ENCODE assay signal across 8 mouse cellular contexts in genomic region chr10:80383431-80383830, GRCm38 (mm10). TPM values are rescaled to one million over a fixed set of nuclear protein-coding genes. Genes with fewer than 3 reads are reported as not detected.
DNase-seq lines count a peak whose midpoint lies in the region; ATAC-seq and TF ChIP-seq lines count a peak whose summit lies in the region.
"Had no signal": no experiment of that assay in that cellular context is flagged by ENCODE, and none has a peak within 500 bp of the region (broad histone marks: within the 10 kb centered on the region; RNA-seq: fewer than 3 reads in every experiment).

No protein-coding gene starts in this region.

- peaks cover 56% of the 10 kb centered on the region for H3K4me1 ChIP-seq in kidney, embryonic 15.5 days
- H3K4me1 ChIP-seq in kidney, embryonic 16.5 days (ENCODE audit: insufficient read depth, low read length) = peaks cover 36% of the 10 kb centered on the region
- H3K4me1 ChIP-seq in embryonic facial prominence, embryonic 14.5 days (ENCODE audit: control insufficient read depth, insufficient read depth, low read length) = peaks cover 18% of the 10 kb centered on the region
- peaks cover 26% of the 10 kb centered on the region for H3K4me1 ChIP-seq in hindbrain, postnatal 0 days (ENCODE audit: insufficient read depth, low read length)
- peaks cover 48% of the 10 kb centered on the region for H3K4me1 ChIP-seq in neural tube, embryonic 12.5 days

- no peaks in the 10 kb centered on the region for H3K27me3 ChIP-seq in kidney, embryonic 15.5 days
- no peaks in the 10 kb centered on the region for H3K27me3 ChIP-seq in kidney, embryonic 16.5 days (ENCODE audit: insufficient read depth, low read length)
- no peaks in the 10 kb centered on the region for H3K27me3 ChIP-seq in embryonic facial prominence, embryonic 14.5 days (replicated peaks; ENCODE audit: control insufficient read depth, insufficient read depth, low read length)
- H3K27me3 ChIP-seq in hindbrain, postnatal 0 days (ENCODE audit: insufficient read depth, low read length) = no peaks in the 10 kb centered on the region
- no peaks in the 10 kb centered on the region for H3K27me3 ChIP-seq in neural tube, embryonic 12.5 days (replicated peaks)

- WGBS in kidney, embryonic 15.5 days = 54% methylated on average over 4 of the region's 4 CpGs
- WGBS in kidney, embryonic 16.5 days = 46% methylated on average over 4 of the region's 4 CpGs
- WGBS in embryonic facial prominence, embryonic 14.5 days = 72% methylated on average over 4 of the region's 4 CpGs
- 45% methylated on average over 4 of the region's 4 CpGs for WGBS in hindbrain, postnatal 0 days
- WGBS in neural tube, embryonic 12.5 days = 71% methylated on average over 4 of the region's 4 CpGs

- H3K9me3 ChIP-seq in kidney, embryonic 15.5 days (replicated peaks) = no peaks in the 10 kb centered on the region
- no peaks in the 10 kb centered on the region for H3K9me3 ChIP-seq in kidney, embryonic 16.5 days (ENCODE audit: low read length)
- H3K9me3 ChIP-seq in embryonic facial prominence, embryonic 14.5 days (ENCODE audit: control insufficient read depth, low read length) = no peaks in the 10 kb centered on the region
- no peaks in the 10 kb centered on the region for H3K9me3 ChIP-seq in hindbrain, postnatal 0 days (ENCODE audit: low read length)
- no peaks in the 10 kb centered on the region for H3K9me3 ChIP-seq in neural tube, embryonic 12.5 days

- no peak for DNase-seq in embryonic facial prominence, embryonic 14.5 days (ENCODE audit: low spot score)
- no peak for DNase-seq in hindbrain, postnatal 0 days (ENCODE audit: low spot score)
- DNase-seq in gastrocnemius, postnatal 36 days = no peak
- no peak for DNase-seq in gastrocnemius, postnatal 4 days (ENCODE audit: low spot score in 2 of 2)

- no peak overlapping the region; the same call in 1 of the 2 replicates for H3K9ac ChIP-seq in kidney, embryonic 15.5 days
- no peak overlapping the region; the same call in 1 of the 2 replicates for H3K9ac ChIP-seq in kidney, embryonic 16.5 days (replicated peaks; ENCODE audit: low read length)
- 0 out of 2 replicates have a peak overlapping the region, but pooled peaks have one; percentile 95 for H3K9ac ChIP-seq in embryonic facial prominence, embryonic 14.5 days (ENCODE audit: low read depth, low read length)
- 0 out of 2 replicates have a peak overlapping the region, but pooled peaks have one; percentile 98 for H3K9ac ChIP-seq in hindbrain, postnatal 0 days (replicated peaks; ENCODE audit: low read length)
- peak overlapping the region; percentile 99; the same call in 1 of the 2 replicates for H3K9ac ChIP-seq in neural tube, embryonic 12.5 days

- no peak overlapping the region for H3K4me3 ChIP-seq in kidney, embryonic 15.5 days (replicated peaks)
- no peak overlapping the region for H3K4me3 ChIP-seq in kidney, embryonic 16.5 days (ENCODE audit: low read length)
- no peak overlapping the region for H3K4me3 ChIP-seq in embryonic facial prominence, embryonic 14.5 days (ENCODE audit: low read depth, low read length)
- H3K4me3 ChIP-seq in hindbrain, postnatal 0 days (ENCODE audit: low read length) = peak overlapping the region; percentile 95
- peak overlapping the region; percentile 99 for H3K4me3 ChIP-seq in neural tube, embryonic 12.5 days

- peak overlapping the region; percentile 8; the same call in 1 of the 2 replicates for H3K4me2 ChIP-seq in kidney, embryonic 15.5 days
- H3K4me2 ChIP-seq in kidney, embryonic 16.5 days (replicated peaks; ENCODE audit: low read depth, low read length) = no peak overlapping the region
- H3K4me2 ChIP-seq in embryonic facial prominence, embryonic 14.5 days (ENCODE audit: low read depth, low read length) = 0 out of 2 replicates have a peak overlapping the region, but pooled peaks have one; percentile 8
- peak overlapping the region; percentile 99 for H3K4me2 ChIP-seq in hindbrain, postnatal 0 days (ENCODE audit: low read depth, low read length)
- H3K4me2 ChIP-seq in neural tube, embryonic 12.5 days (replicated peaks) = peak overlapping the region; percentile 96

- TF ChIP-seq CTCF in hindbrain, postnatal 0 days (IDR thresholded peaks at IDR 0.05; ENCODE audit: low read depth) = peak; percentile 50

- H3K36me3 ChIP-seq in kidney, embryonic 15.5 days = peaks cover 55% of the 10 kb centered on the region
- peaks cover 45% of the 10 kb centered on the region for H3K36me3 ChIP-seq in kidney, embryonic 16.5 days (ENCODE audit: insufficient read depth, low read length)
- H3K36me3 ChIP-seq in embryonic facial prominence, embryonic 14.5 days (ENCODE audit: control insufficient read depth, insufficient read depth, low read length) = peaks cover 46% of the 10 kb centered on the region
- peaks cover 35% of the 10 kb centered on the region for H3K36me3 ChIP-seq in hindbrain, postnatal 0 days (ENCODE audit: insufficient read depth, low read length)
- H3K36me3 ChIP-seq in neural tube, embryonic 12.5 days = peaks cover 55% of the 10 kb centered on the region

- intact Hi-C loops in gastrocnemius, postnatal 36 days (cut with DNase I) = no loop called here

- no peak for ATAC-seq in kidney, embryonic 15.5 days (replicated peaks; ENCODE audit: low FRiP score)
- ATAC-seq in kidney, embryonic 16.5 days (ENCODE audit: low FRiP score, low TSS enrichment) = no peak
- no peak for ATAC-seq in embryonic facial prominence, embryonic 14.5 days (ENCODE audit: low read depth)
- ATAC-seq in hindbrain, postnatal 0 days = no peak
- ATAC-seq in neural tube, embryonic 12.5 days (ENCODE audit: low FRiP score, low read depth) = no peak

- no peak overlapping the region for H3K27ac ChIP-seq in kidney, embryonic 15.5 days
- no peak overlapping the region for H3K27ac ChIP-seq in kidney, embryonic 16.5 days (ENCODE audit: low read length)
- H3K27ac ChIP-seq in embryonic facial prominence, embryonic 14.5 days (replicated peaks; ENCODE audit: low read depth, low read length) = no peak overlapping the region
- H3K27ac ChIP-seq in hindbrain, postnatal 0 days = no peak overlapping the region
- H3K27ac ChIP-seq in neural tube, embryonic 12.5 days = no peak overlapping the region
- H3K27ac ChIP-seq: macrophage had no signal

RNA-seq across cellular contexts. Expression of gene Mex3d, which starts 4.0 kb away (rescaled TPM):
- polyA plus RNA-seq in kidney, embryonic 15.5 days (2015; fragmentation: Nextera tagmentation; extraction: Ambion mirVana) = 7.1 and 8.4 TPM in 2 replicates
- 3.8 and 5.1 TPM in 2 replicates for polyA plus RNA-seq in kidney, embryonic 16.5 days (2015; fragmentation: Nextera tagmentation; extraction: Ambion mirVana)
- 6.2 and 6.4 TPM in 2 replicates for polyA plus RNA-seq in embryonic facial prominence, embryonic 14.5 days (2014; fragmentation: Nextera tagmentation; extraction: Ambion mirVana)
- total RNA-seq in hindbrain, postnatal 0 days (2014; rRNA removed) = 129 and 145 TPM in 2 replicates
- 11.6 and 14.2 TPM in 2 replicates for polyA plus RNA-seq in hindbrain, postnatal 0 days (2015; fragmentation: Nextera tagmentation; extraction: Ambion mirVana)
- 23.6 and 26.5 TPM in 2 replicates for polyA plus RNA-seq in neural tube, embryonic 12.5 days (2016; fragmentation: Nextera tagmentation; extraction: Ambion mirVana)
- 1 to 10 TPM; 3.4 to 4.5 TPM for total RNA-seq in gastrocnemius, postnatal 36 days (2021)
- total RNA-seq in gastrocnemius, postnatal 4 days (2021) = 10 to 100 TPM; 17.8 to 18.9 TPM

RNA-seq across cellular contexts. Expression of gene Mbd3, which starts 15.9 kb away (rescaled TPM):
- 260 and 283 TPM in 2 replicates for polyA plus RNA-seq in kidney, embryonic 15.5 days (2015; fragmentation: Nextera tagmentation; extraction: Ambion mirVana)
- 266 and 277 TPM in 2 replicates for polyA plus RNA-seq in kidney, embryonic 16.5 days (2015; fragmentation: Nextera tagmentation; extraction: Ambion mirVana)
- 164 and 186 TPM in 2 replicates for polyA plus RNA-seq in embryonic facial prominence, embryonic 14.5 days (2014; fragmentation: Nextera tagmentation; extraction: Ambion mirVana)
- total RNA-seq in hindbrain, postnatal 0 days (2014; rRNA removed) = 48.2 and 50.4 TPM in 2 replicates
- polyA plus RNA-seq in hindbrain, postnatal 0 days (2015; fragmentation: Nextera tagmentation; extraction: Ambion mirVana) = 166 and 175 TPM in 2 replicates
- 304 and 314 TPM in 2 replicates for polyA plus RNA-seq in neural tube, embryonic 12.5 days (2016; fragmentation: Nextera tagmentation; extraction: Ambion mirVana)
- 10 to 100 TPM; 95.1 to 99.9 TPM for total RNA-seq in gastrocnemius, postnatal 36 days (2021)
- 100 to 1,000 TPM; 139 to 140 TPM for total RNA-seq in gastrocnemius, postnatal 4 days (2021)

RNA-seq across cellular contexts. Expression of gene Uqcr11, which starts 23.2 kb away (rescaled TPM):
- 790 and 798 TPM in 2 replicates for polyA plus RNA-seq in kidney, embryonic 15.5 days (2015; fragmentation: Nextera tagmentation; extraction: Ambion mirVana)
- 840 and 906 TPM in 2 replicates for polyA plus RNA-seq in kidney, embryonic 16.5 days (2015; fragmentation: Nextera tagmentation; extraction: Ambion mirVana)
- 751 and 879 TPM in 2 replicates for polyA plus RNA-seq in embryonic facial prominence, embryonic 14.5 days (2014; fragmentation: Nextera tagmentation; extraction: Ambion mirVana)
- 369 and 391 TPM in 2 replicates for total RNA-seq in hindbrain, postnatal 0 days (2014; rRNA removed)
- polyA plus RNA-seq in hindbrain, postnatal 0 days (2015; fragmentation: Nextera tagmentation; extraction: Ambion mirVana) = 897 and 981 TPM in 2 replicates
- polyA plus RNA-seq in neural tube, embryonic 12.5 days (2016; fragmentation: Nextera tagmentation; extraction: Ambion mirVana) = 436 and 478 TPM in 2 replicates
- 100 to 1,000 TPM; 825 to 866 TPM for total RNA-seq in gastrocnemius, postnatal 36 days (2021)
- 100 to 1,000 TPM; 640 to 657 TPM for total RNA-seq in gastrocnemius, postnatal 4 days (2021)

RNA-seq across cellular contexts. Expression of gene Plk5, which starts 27.2 kb away (rescaled TPM):
- polyA plus RNA-seq in kidney, embryonic 15.5 days (2015; fragmentation: Nextera tagmentation; extraction: Ambion mirVana) = 0.67 and 0.70 TPM in 2 replicates
- polyA plus RNA-seq in kidney, embryonic 16.5 days (2015; fragmentation: Nextera tagmentation; extraction: Ambion mirVana) = 0.97 and 1.2 TPM in 2 replicates
- 0.47 and 0.72 TPM in 2 replicates for polyA plus RNA-seq in embryonic facial prominence, embryonic 14.5 days (2014; fragmentation: Nextera tagmentation; extraction: Ambion mirVana)
- total RNA-seq in hindbrain, postnatal 0 days (2014; rRNA removed) = 15.7 and 18.3 TPM in 2 replicates
- 8.9 and 9.3 TPM in 2 replicates for polyA plus RNA-seq in hindbrain, postnatal 0 days (2015; fragmentation: Nextera tagmentation; extraction: Ambion mirVana)
- 0.29 and 0.49 TPM in 2 replicates for polyA plus RNA-seq in neural tube, embryonic 12.5 days (2016; fragmentation: Nextera tagmentation; extraction: Ambion mirVana)
- total RNA-seq in gastrocnemius, postnatal 36 days (2021) = under 1 TPM; 0.15 to 0.20 TPM
- total RNA-seq in gastrocnemius, postnatal 4 days (2021) = under 1 TPM in 1 of 2 experiments, not detected in 1; 0.34 TPM
- polyA plus RNA-seq: macrophage had no signal

RNA-seq across cellular contexts. Expression of gene Adamtsl5, which starts 35.2 kb away (rescaled TPM):
- 3.6 and 5.2 TPM in 2 replicates for polyA plus RNA-seq in kidney, embryonic 15.5 days (2015; fragmentation: Nextera tagmentation; extraction: Ambion mirVana)
- polyA plus RNA-seq in kidney, embryonic 16.5 days (2015; fragmentation: Nextera tagmentation; extraction: Ambion mirVana) = 4.8 and 5.4 TPM in 2 replicates
- 5.8 and 6.3 TPM in 2 replicates for polyA plus RNA-seq in embryonic facial prominence, embryonic 14.5 days (2014; fragmentation: Nextera tagmentation; extraction: Ambion mirVana)
- total RNA-seq in hindbrain, postnatal 0 days (2014; rRNA removed) = 0.18 and 1.0 TPM in 2 replicates
- 0.91 and 1.2 TPM in 2 replicates for polyA plus RNA-seq in hindbrain, postnatal 0 days (2015; fragmentation: Nextera tagmentation; extraction: Ambion mirVana)
- 0.50 and 1.1 TPM in 2 replicates for polyA plus RNA-seq in neural tube, embryonic 12.5 days (2016; fragmentation: Nextera tagmentation; extraction: Ambion mirVana)
- 10 to 100 TPM; 27.4 to 38.1 TPM for total RNA-seq in gastrocnemius, postnatal 36 days (2021)
- total RNA-seq in gastrocnemius, postnatal 4 days (2021) = 10 to 100 TPM; 15.5 to 16.5 TPM

Comparison
In these comparisons a context has a peak if more than half of its experiments do, and no peak if none do; other contexts are left out.
1. H3K4me3 ChIP-seq: peak in hindbrain, postnatal 0 days (single experiment) and neural tube, embryonic 12.5 days (single experiment); none in kidney, embryonic 15.5 days (single experiment), kidney, embryonic 16.5 days (single experiment) and embryonic facial prominence, embryonic 14.5 days (single experiment).
2. H3K9ac ChIP-seq: peak in embryonic facial prominence, embryonic 14.5 days (single experiment), hindbrain, postnatal 0 days (single experiment) and neural tube, embryonic 12.5 days (single experiment); none in kidney, embryonic 15.5 days (single experiment) and kidney, embryonic 16.5 days (single experiment).